Mouse (Mus musculus) layer of hippocampus, adult 9-11 months (tissue): ENCODE data around the gene Dffa.
"Not testable (repeated sequence)": the region's sequence is repeated elsewhere in the genome, so short reads cannot be mapped to it uniquely, and the experiment has no call there.

Experiments used
- DNase-seq: peaks from one replicate; pipeline ENCODE4 v3.0.0; 2022

Gene Dffa

DNA sequence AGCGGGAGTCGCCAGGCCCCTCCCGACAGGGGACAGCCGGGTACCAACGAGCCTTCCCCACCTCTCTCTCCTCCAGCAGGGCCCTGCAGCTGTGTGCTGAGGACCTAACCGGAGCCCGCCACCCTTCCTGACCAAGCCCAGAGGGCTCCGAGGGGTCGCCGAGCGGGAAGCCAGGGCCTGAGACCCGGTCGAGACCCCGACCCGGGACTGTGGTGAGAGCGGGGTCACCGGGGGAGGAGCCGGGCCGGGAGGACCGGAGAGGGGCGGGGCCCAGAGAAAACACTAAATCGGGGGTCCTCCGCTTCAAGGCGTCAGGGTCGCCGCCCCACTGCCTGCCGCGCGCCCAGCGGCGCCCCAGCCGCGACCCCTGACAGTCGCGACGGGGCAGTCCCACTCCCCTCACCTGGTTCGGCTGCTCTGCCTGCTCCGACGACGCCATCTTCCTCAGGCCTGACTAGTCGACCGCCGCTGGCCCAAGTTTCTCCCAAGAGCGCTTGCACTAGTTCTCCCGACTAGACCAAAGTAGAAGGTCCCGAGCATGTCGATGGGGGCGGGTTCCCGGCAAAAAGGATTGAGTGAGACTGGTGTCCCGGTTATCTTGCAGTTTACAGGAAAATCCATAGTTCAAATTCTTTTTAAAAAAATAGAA lies 4.5 kb upstream of the Dffa start, which contains the start of gene Pex14:
Pex14 (minus strand) TSS at position 508 of the 649 bp plus-strand sequence.
- DNase-seq: peak; percentile 93

- DNase-seq: not testable (repeated sequence)
Measured at GRCm38 (mm10) chr4:149100449-149100848, 3.5 kb upstream of the Dffa start.

DNA sequence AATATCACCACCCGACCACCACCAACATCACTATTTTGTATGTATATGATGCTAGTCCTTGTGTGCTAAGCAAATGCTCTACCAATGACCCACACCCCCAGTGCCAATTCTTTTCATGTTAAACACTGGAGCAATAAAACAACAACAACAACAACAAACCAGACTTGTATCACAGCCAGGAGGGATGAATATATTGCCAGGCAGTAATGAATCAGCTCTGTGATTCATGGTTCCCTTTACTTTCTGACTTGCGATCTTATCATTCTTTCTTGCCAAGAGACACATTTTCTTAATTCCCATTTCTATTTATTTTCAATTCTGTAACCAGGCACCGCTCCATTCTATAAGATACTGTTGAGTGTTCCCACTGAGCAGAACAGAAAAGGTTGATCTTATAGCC lies 2.5 kb upstream of the Dffa start:
- DNase-seq: no peak

GRCm38 (mm10) chr4:149119978-149120562 lies 16.1 kb downstream of the Dffa start:
- not testable (repeated sequence) for DNase-seq

DNA sequence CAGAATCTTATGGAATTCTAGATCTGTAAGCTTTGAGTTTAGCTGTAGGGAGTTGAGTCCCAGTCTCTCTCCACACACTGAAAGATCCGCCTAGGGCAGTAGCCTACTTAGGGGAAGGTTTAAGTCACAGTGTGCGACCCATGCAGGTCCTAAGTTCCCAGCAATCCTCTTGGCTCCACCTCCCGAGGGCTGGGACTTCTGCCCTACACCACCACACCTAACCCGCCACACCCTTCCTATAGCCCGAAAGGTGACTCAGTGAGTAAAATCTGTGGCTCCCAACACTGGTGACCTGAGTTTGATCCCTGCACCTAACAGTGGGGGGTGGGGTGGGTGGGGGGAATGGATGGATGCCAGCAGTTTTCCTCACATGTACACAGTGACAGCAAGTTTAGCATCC lies 19.5 kb downstream of the Dffa start:
- DNase-seq: no peak

DNA sequence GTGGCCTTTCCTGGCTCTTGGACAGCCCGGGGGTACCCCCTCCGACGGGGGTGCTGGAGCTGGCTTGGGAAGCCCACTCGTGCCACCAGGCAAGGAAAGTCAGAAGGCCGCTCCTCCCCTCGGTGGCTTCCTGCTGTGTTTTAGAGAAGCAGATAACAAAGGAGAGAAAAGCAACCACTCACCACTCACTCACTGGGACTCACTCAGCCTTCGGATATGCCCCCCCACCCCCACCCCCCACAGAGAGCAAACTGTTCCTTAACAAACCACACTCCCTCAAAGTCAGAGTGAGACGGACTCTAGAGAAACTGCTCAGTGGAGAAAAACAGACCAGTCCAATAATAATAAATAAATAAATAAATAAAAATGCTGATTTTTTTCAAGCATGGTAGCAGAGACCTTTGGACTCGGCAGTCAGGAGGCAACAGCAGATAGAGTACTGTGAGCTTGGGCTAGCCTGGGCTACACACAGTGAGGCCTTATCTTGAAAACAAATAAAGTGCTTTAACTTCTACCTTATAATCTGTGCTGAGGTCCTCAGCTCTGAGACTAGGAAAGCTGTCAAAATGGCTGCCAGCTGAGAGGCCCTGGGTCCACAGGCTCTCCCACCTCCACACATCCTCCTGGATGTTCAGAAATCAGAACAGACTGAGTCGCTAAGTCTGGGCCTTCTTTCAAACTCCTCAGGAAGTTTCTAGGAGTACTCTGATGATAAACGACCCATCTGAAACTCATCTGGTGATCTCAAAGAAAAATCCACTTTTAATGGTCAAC lies 21.6 kb downstream of the Dffa start:
- no peak for DNase-seq

GRCm38 (mm10) chr4:149126115-149126509 lies 22.2 kb downstream of the Dffa start:
- no peak for DNase-seq

GRCm38 (mm10) chr4:149126663-149127062 lies 22.7 kb downstream of the Dffa start, which contains the start of gene Cort:
Gene Cort, minus strand, starts transcription at chr4:149126763.
- no peak for DNase-seq

GRCm38 (mm10) chr4:149128467-149128866 lies 24.5 kb downstream of the Dffa start:
- DNase-seq: no peak

DNA sequence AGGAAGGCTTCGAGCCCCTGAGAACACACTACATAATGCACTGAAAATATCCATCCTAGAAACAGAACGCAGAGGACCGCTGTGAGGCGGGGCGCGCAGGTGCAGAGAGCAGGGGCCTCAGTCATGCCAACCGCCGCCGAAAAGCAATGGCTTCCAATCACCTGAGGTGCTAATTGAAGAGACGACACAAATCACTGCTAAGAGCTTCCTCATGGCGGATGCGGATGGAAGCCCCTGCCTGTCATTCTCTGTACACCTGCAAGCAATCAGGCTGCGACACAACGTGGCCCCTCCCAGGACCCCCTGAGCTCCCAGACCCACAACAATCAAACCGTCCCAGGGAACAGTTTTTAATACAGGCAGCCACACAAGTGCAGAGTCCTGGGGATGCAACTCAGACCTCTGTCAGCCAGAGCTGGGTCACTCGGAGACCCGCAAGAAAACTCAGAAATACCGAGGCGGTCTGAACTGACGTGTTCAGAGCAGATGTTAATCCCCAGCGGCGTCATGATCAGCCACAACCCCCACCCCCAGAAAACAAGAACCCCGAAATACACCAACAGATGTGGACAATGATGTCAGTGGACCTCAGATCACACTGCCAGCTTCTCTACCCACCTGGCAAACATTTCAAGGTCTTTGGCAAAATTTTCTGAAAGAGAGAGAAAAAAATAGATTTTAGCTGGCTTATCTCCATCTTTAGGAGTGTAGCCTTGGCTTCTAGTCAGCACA lies 27.2 kb downstream of the Dffa start:
- no peak for DNase-seq

GRCm38 (mm10) chr4:149131789-149132565 lies 28.0 kb downstream of the Dffa start:
- no peak for DNase-seq

- no peak for DNase-seq
Measured at GRCm38 (mm10) chr4:149133395-149133794, 29.4 kb downstream of the Dffa start.

GRCm38 (mm10) chr4:149136116-149136850 lies 32.3 kb downstream of the Dffa start:
- DNase-seq: no peak

DNA sequence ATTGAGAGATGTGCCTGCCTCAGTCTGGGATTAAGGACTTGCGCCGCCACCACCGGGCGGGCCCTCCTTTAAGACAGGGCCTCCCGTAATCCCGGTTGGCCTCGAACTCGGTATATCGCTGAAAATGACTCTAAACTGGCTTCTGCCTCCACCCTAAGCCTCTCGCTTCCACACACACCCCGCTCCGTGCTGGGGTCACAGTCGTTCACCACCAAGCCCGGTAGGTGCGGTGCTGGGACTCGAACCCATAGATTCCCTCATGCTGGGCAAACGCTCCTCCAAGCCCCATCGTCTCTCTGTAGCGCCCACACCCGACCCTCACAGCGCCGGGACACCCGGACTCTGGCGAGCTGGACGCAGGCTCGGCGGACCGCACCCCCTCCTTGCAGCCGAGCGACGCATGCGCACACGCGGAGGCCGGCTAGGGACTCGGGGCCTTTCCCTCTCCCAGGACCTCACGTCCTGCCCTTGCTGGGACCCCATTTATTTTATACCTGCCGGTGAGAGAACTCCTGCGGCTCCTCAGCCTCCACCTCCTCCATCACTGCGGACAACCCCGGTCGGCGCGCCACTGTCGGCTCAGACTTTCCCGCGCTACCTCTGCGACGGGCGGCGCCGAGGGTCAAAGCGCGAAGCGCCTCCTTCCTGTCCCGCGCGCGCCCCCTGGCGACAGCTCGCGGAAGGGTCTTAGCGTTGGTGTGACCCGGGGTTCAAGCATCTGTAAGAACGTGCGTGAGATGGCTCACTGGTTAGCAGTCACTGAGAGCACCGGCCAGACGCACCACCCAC lies 33.2 kb downstream of the Dffa start, which contains the start of gene Cenps:
Cenps (minus strand) TSS at position 648 of the 789 bp plus-strand sequence.
- peak; percentile 86 for DNase-seq

GRCm38 (mm10) chr4:149138515-149138914 lies 34.6 kb downstream of the Dffa start:
- no peak for DNase-seq

DNA sequence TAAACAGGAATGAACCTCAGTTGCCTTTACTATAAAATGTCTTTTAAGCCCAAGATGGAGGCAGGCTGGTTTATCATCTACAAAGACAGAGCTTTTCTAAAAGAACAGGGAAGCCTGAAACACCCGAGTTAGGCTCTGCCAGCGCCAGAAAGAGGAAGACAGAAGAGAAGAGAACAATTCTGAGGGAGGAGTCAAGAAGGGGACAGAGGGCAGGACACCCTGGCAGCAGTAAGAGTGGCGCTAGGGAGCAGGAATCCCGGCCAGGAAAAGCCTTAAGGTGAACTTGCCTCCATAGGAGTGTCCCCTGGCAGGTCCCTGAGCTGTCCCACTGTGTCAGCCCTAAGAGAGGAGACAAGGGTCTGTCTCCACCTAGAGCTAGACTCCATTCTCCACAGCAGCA lies 39.6 kb downstream of the Dffa start:
- no peak for DNase-seq

DNA sequence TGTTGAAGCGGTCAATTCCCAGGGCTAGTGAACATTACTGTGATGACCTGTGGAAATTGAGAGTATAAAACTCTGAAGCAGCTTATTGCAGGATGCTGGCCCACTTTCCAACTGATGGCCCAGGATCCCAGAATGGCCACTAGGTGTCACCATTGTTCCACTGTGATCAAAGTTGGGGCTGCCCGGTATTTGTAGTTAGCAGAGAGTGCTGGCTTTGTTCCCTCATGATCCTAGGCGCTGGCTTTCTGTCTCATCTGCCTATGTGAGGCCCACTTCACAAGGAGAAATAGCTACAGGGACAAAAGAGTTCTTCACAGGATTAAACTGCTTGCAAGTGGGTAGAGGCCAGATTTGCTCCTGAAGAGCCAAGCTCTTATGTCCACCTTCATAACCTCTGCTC lies 40.5 kb downstream of the Dffa start:
- peak; percentile 82 for DNase-seq

GRCm38 (mm10) chr4:149145151-149145550 lies 41.2 kb downstream of the Dffa start:
- no peak for DNase-seq

DNA sequence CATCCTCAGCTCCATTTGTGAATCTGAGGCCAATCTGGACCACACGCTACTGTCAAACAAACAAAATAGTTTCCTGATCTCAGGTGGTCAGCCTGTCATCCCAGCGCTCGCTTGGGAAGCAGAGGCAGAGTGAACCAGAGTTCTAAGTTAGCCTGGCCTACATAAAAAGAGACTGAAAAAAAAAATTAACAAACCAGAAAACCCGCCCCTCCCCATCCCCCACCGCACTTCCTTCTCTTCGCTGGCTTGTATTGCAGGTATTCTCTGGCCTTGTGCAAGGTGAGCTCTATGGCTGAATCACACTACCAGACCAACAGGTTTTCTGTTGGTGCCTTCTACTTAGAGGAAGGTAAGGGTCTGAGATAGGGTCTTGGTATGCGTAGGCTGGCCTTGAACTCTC lies 43.6 kb downstream of the Dffa start:
- DNase-seq: no peak

DNA sequence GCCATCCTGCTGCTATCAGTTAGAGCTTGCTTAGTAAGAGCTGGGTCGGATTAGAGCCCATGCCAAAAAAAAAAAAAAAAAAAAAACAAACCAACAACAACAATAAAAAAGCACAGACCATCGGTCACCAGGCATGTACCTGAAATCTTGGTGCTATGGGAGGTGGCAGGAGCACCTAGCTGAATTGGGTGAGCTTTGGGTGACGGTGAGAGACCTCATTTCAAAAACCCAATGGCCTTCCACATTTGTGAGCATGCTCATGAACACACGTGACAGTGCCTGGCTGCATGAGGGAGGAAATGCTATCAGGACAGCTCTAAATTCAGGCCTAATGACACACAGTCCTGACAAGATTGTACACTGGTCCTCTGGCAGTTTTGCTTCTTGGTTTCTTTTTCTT lies 44.1 kb downstream of the Dffa start:
- no peak for DNase-seq

DNA sequence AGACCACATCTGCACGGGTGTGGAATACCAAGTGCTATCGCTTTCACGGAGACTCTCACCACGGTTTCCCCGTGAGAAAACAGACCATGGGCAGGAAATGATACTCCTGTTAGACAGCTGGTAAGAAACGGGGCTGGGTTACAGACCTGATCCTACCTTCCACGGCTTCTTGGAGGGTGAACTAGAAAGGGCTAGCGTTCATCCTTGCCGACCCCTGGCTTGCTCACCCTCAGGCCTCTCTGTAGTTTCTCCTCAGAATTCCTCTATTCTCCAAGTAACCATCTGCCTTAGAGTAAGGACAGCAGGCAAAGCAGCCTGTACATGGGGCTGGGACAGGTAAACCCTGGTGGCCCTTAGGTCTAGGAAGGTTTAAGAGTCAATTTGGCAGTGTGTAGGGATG lies 45.2 kb downstream of the Dffa start:
- no peak for DNase-seq
